Mouse (Mus musculus) layer of hippocampus, adult 9-11 months (tissue): ENCODE data around the gene Nmnat3.

ENCODE experiments used
- DNase-seq: peaks from one replicate; pipeline ENCODE4 v3.0.0; 2022

Nmnat3 gene

DNA sequence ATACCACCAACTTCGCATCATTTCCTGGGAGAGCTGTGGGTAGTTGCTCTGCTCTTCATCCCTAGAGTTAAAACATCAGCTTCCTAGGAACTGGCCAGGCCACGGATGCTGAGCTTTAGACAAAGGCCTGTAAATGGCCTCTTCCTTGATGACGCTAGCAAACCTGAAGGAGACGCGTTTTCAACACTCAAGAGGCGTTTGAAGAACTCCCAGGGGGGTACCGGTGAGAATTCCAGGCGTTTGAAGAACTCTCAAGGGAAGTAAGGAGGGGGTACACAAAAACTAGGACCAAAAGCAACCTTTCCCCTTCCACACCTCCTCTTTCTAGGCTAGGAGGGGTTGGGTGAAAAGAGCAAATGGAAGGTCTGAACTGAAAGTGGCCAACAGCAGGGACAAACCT lies 137.1 kb downstream of the Nmnat3 start:
- DNase-seq, result no peak

GRCm38 (mm10) chr9:98424725-98425210 lies 137.5 kb downstream of the Nmnat3 start:
- no peak for DNase-seq

DNA sequence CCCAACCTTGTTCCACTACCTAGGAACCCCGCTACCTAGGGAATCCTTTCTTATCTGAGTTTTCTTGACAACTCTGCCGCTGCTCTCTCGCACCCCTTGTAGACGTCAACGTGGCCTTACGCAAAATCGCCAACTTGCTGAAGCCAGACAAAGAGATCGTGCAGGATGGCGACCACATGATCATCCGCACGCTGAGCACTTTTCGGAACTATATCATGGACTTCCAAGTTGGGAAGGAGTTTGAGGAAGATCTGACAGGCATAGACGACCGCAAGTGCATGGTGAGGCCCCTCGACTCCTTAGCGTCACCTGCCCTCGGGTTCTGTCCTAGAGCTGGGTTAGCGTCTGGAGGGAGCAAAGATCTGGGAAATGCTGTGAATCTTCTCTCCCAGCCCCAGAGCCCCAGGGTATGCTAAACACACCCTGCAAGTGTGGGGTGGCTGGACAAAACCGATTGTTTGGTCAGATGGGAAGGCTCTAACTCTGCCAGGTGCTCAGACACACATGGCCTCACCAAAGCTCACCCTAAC lies 138.2 kb downstream of the Nmnat3 start:
- DNase-seq, result no peak

DNA sequence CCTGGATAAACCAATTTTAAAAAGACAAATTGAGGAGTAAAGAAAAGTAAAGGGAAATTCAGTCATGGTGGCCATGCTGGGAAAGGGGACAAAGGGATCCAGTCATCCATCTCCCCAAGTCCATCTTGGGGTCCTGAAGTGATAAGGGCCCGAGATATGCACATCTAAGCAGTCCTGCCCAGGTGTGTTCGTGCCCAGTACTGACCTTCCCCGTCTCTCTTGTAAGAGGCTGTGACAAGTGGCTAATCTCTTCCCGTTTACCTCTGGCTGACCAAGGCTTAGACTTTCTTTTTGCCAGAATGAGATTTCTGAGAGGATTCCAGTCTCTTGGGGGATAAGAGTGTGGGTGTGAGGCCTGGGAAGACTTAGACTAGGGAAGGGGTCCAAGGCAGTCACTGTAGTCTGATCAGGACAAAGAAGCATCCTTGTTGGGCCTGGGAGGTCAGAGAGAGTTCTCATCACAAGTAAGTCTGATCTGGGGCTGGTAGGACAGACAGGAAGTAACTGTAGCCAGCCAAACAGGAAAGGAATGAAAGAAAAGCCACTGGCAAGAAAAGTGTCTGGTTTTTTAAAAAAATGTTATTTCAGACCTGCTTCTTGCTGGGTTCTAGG lies 140.8 kb downstream of the Nmnat3 start:
- DNase-seq, result no peak

GRCm38 (mm10) chr9:98428783-98429182 lies 141.5 kb downstream of the Nmnat3 start:
- DNase-seq, result no peak

DNA sequence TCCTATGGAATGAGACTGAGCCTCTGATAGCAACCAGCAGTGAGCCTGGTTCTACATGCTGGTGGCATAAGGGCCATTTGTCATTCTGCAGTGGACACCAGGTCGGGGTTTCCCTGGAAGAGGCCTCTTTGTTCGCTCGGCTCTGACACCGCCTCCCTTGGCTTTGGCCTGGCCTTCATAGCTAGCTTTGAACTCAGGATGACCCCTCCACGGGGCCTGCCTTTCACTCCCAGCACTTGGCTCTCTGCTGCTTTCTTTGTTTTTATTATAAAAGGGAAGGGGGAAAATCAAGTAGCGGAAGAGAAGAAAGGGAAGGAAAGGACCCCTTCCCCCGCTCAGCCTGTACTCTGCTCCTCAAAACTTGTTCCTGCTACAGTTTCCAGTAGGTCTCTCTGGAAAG lies 142.6 kb downstream of the Nmnat3 start:
- DNase-seq, result no peak

- DNase-seq, result no peak
Observed at GRCm38 (mm10) chr9:98430528-98430927, 143.3 kb downstream of the Nmnat3 start.

DNA sequence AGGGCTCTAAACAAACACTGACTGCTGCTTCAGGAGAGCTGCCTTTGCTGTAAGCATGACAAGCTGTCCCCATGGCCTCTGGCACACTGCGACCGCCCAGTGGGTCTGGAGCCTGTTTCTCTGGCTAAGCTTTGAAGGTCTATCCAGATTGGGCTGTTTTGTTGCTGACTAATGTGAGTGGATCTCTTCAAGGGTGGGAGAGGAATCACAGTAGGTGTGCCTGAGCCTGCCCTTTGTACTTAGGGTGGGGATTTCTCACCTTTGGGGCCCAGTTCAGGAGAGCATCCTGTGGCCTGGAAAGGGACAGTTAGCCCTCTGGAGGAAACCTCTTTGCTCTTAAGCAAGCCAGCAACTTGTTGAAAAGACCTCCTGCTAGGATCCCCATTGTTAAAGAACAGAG lies 145.8 kb downstream of the Nmnat3 start:
- DNase-seq, result no peak

DNA sequence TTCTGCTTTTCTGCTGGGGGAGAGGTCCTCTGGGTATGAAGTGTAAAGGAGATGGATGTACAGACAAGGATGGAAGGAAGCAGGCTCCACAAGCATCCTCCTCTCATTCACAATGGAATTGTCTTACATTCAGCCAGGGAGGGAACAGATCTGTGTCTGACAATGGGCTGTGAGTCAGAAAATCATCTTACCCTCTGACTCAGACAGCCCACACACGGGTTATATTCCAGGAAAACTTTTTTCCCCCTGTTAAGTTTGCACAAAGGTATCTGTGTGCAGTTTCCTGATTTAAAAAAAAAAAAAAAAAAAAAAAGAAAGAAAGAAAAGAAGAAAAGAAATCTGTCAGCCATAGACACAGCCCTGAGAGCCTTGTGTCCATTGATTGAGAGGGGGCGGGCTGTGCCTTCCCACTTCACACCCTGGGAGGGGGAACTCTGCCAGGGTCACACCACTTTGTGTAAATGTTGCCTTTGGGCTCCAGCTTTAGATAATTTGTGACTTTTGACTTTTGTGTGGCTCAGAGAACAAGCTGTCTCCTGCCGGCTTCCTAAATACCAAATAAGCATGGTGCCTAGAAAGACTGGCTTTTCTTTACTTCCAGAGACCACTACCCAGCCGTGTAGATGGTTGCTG lies 146.8 kb downstream of the Nmnat3 start:
- DNase-seq, result no peak

DNA sequence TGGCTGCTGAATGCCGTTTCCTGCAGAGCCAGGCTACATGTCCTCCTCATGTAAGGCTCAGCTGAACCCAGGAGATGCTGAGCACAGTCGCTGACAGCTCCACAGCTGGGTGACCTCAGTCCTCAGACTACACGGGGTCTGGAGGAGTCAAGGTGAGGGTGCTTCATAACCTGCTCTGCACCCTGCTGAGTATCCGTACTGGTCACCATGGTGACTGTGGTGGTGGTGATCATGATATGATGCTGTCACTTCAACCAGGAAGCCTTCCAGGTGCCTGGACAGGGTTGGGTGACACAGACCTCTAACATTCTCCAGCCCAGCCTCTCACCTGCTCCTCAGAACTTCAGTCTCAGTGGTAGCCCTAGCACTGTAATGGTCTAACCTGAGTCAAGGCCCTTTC lies 150.6 kb downstream of the Nmnat3 start:
- DNase-seq, result no peak

GRCm38 (mm10) chr9:98439091-98439490 lies 151.9 kb downstream of the Nmnat3 start:
- no peak for DNase-seq

GRCm38 (mm10) chr9:98442638-98443037 lies 155.4 kb downstream of the Nmnat3 start:
- no peak for DNase-seq

- no peak for DNase-seq
Observed at GRCm38 (mm10) chr9:98445359-98446149, 158.3 kb downstream of the Nmnat3 start.

GRCm38 (mm10) chr9:98450976-98451375 lies 163.7 kb downstream of the Nmnat3 start:
- peak; percentile 37 for DNase-seq

GRCm38 (mm10) chr9:98466709-98467108 lies 179.5 kb downstream of the Nmnat3 start:
- DNase-seq, result no peak
